Mouse (Mus musculus) left cerebral cortex, postnatal 4 days (tissue): ENCODE results near the gene Emx2. TPM values are rescaled to one million over a fixed set of nuclear protein-coding genes. Genes with fewer than 3 reads are reported as not detected.

Experiments
- DNase-seq: peaks from one replicate; pipeline ENCODE4 v3.0.0-alpha.2; 2022
- intact Hi-C: fragments of 180-260 bp; cut with DNase I; formaldehyde crosslinking; loops from one replicate; pipeline ENCODE4 v1.15.1; 2025
- total RNA-seq, 2 experiments: library from RNA; stranded (reverse); gene quantifications; 2 replicates each; pipeline ENCODE4 v1.2.3; 2021

Gene Emx2
- total RNA-seq, 2 experiments from 2014 or later = 9.1 to 12.7 TPM

DNA sequence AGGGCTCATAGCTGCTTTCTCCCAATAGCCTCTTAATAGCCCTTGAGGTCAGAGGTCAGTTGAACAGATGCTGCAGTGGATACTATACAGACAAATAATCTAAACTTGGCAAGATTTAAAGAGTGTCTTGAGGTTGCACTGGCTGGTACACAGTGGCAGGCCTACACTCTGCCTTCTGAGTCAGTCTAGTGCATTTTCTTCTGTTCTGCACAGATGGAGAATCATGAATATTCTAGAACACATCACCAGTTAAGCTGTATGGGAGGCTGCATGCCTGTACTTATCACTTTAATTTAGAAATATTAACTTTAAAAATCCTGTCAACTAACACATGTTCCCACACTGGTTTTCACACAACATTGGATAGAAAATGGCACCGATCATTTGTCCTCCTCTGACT, 34.1 kb downstream of the Emx2 start:
- intact Hi-C loops = no loop called here
- no peak for DNase-seq

DNA sequence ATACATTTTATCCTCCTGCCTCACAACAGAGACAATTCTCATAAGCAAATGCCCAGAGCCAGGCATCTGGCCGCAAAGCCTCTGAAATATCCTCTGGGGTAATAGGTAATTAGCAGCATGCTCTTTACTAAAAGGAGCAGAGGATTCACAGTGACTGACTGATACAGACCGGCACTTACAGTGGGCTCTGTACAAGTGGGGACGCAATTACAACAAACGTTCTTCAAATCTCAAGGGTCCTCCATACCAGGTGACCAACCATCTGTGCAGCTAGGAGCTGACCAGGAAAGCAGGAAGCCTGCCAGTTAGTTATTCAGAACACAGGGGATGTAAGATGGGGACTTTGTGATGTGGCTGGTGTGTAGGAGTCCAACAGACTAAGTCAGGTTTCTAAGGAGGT, 38.7 kb downstream of the Emx2 start:
- no peak for DNase-seq
- intact Hi-C loops = no loop called here

DNA sequence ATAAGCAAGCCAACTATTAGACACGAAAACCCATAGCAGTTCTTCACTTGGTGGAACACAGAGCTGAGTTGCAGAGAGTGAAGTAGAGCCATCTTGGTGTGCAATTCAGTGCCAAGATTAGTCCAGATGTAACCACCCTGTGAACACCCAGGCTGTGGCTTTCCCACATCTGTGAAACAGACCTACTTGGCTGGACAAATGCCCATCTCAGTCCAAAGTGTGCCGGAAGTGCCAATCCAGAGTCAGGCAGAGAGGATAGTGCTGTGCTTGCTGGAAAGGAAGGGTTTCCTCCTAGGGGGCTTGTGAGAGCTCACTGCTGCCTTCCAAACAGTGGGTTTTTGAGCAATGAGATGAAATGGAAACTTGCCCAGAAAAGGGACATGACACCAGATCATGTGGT, 50.7 kb downstream of the Emx2 start:
- intact Hi-C loops = no loop called here
- DNase-seq = no peak

DNA sequence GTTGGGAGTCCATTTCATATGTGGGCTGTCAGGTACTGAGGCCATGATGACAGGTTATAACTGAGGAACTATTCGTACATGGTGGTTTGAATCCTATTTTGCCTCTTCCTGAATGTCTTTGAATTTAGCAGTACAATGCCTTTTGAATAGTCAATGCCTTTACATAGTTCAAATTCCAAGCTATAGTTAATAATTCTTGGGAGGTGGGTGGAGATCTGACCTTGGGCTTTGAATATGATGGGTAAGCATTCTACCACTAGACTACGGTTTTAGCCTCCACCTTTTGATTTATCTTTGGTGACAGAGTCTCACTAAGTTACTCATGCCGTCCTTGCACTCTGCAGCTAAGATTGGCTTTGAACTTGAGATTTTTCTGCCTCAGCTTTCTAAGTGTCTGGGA, 55.0 kb downstream of the Emx2 start:
- intact Hi-C loops = no loop called here
- DNase-seq = no peak

Other genes starting within 250 kb of the Emx2 start
- gene Kcnk18, start 239.2 kb upstream of the Emx2 start, total RNA-seq = not detected
- 1 to 10 TPM; 4.6 to 6.0 TPM for gene Slc18a2, start 197.5 kb upstream of the Emx2 start, total RNA-seq
- 100 to 1,000 TPM; 506 to 561 TPM for gene Rps12-ps3, start 136.1 kb upstream of the Emx2 start, total RNA-seq
- 10 to 100 TPM; 49.5 to 49.6 TPM for gene Pdzd8, start 112.6 kb upstream of the Emx2 start, total RNA-seq